Mouse (Mus musculus) inflammation-experienced regulatory T-cells, adult 6 months (primary cell): ENCODE measurements around the gene Galnt7. TPM values are rescaled to one million over a fixed set of nuclear protein-coding genes. Genes with fewer than 3 reads are reported as not detected.
A peak's percentile ranks its signal among the peaks of the same experiment; 100 is the strongest.
"Not testable (repeated sequence)": the region's sequence is repeated elsewhere in the genome, so short reads cannot be mapped to it uniquely, and the experiment has no call there.

Experiments
- ATAC-seq: one replicate; pipeline ENCODE4 v1.8.0; 2017
- polyA plus RNA-seq, 3 experiments: library from polyadenylated mRNA; unstranded; fragments of 100-300 nt; shearing (Covaris generic); gene quantifications; one replicate each; pipeline ENCODE4 v1.2.1; 2017

The Galnt7 gene
- polyA plus RNA-seq, 3 experiments from 2014 or later: 27.5 to 30.5 (median 29.3) TPM

DNA sequence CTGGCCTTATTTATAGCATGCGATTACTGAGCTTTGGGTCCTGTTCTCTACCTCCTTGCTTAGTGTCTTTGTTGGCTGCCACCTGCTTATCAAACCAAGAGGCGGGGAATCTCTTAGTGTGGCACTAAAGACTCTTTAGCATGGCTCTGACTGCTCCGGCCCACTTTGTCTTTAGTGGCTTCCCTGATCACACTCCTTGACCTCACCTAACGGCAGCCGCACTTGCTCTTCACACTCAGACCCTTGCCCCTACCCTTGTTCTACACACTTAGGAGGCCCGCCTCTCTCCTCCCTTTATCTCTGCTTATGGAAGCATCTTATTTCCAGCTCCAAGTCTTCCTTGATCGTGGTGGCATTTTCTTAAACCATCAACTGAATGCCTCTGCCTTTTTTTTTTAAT, 114.2 kb downstream of the Galnt7 start:
- ATAC-seq: no peak

DNA sequence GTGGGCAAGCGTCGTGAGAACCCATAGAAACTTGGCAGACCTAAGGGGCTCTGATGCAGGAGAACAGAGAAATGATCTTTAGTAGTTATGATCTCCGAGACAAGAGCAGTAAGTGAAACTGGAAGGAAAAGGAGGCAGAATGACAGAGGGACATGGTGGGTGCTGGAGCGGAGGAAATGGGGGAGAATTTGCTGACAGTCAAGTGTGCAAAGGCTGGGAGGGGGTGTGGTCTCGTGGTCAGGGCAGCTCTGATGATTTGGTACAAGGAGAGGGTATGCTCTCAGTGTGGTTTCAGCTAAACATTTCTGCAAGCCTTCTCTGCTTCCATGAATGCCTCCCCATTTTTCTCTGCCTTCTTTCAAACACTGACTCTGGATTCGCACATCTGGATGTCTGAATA, 116.7 kb downstream of the Galnt7 start:
- no peak for ATAC-seq

DNA sequence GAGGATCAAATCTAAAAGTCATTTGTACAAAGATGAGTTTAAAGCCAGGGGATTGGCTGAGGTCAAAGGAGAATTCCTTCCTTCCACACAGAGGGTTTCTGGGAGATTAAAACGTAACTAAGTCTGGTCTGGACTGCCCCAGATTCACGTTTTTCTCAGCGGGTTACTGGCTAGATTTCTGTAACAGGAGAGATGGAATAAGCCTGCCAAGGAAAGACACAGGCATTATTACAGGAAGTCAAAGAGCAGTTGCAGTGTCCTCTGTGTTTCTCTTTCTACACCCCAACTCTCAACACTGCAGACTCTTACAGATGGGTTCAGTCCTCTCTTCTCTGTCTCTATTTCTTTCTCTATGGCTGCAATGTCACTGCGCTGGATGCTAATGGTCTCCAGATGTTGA, 118.3 kb downstream of the Galnt7 start:
- ATAC-seq: no peak

DNA sequence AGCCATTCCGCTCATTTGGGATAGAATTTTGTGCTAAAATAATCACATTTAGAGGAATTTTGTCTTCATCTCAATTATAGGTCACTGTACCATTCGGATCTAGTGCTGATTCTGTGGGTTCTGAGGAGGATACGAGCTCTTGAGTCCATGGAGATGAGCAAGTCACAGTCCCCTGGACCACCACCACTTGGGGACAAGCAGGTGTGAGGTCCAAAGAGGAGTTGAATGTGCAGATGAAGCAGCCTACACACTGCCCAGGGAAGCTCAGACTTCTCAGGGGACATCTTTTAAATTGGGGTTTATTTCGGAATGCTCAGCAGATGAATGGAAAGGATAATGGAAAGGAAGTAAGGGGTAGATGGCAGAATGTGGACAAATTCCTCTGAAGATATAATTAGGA, 119.7 kb downstream of the Galnt7 start:
- ATAC-seq: no peak

DNA sequence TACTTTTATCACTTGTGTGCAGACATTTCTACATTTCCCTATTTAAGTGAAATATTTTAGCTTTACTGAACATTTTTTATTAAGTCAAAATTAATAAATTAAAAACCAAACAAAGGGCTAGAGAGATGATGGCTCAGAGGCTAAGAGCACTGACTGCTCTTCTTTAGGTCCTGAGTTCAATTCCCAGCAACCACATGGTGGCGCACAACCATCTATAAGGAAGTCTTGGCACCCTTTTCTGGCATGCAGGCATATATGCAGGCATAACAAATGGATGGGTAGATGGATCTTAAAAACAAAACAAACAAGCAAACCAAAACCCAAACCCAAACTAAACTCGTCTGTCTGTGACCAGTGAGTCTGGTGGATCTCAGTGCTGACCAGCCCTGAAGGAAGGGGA, 120.6 kb downstream of the Galnt7 start:
- no peak for ATAC-seq

DNA sequence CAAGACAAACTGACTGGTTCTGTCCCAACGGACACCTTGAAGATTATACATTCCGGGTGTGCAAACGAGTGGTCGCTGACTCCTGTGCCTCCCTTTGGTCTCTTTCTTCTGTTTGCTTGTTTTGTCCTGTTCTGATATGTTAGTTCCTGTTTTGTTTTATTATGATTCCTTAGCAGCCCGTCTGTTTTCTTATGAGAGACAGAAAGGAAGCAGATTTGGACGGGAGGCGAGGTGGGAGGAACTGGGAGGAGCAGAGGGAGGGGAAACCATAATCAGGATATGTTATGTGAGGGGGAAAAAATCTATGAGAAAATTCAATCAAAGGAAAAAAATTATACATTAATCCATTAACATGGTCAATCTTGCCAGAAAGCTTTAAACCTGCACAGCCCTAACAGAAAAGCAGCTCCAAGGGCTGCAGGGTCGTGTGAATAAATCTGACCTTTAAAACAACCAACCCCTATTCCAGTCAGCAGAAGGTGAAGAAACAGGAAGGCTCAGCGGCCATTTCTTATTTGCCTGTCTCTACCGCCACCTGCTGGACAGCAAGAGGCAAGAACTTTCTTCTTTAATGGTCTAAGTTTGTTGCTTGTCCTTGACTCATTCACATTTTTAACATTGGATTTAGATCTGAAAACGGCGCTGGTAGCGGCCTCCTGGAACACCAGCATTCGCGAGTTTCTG, 122.0 kb downstream of the Galnt7 start:
- peak; percentile 88 for ATAC-seq

DNA sequence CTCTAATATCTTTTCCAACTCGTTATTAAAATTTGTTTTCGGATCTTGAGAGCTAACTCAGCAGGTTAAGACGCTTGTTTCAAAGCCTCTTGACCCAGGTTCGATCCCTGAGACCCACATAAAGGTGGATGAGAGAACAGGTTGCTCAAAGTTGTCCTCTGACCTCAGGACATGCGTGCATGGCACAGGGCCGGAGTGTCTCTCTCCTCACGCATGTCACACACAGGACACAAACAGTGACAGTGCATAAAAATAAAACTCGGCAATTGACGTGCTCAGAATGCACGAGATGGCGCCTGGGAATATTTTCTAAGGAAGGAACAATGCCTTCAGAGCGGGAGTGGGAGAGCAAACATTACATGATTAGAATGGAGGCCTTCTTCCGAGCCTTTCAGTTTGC, 122.6 kb downstream of the Galnt7 start:
- ATAC-seq: no peak

DNA sequence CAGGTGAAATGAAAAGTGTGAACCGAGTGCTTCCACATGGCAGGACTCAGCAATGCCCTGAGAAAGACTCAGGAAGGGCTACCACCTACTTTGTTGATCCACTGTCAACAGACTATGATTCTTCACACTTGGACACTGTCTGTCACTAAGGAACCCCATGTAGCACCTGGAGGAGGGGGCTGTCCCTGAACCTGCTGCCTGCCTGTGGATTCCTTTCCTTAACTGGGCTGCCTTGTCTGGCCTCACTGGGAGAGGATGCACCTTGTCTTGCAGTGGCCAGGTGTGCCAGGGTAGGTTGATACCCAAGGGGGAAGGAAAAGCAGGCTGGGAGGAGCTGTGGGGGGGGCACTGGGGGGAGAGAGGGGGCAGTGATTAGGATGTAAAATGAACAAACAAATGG, 124.8 kb downstream of the Galnt7 start:
- ATAC-seq: no peak

DNA sequence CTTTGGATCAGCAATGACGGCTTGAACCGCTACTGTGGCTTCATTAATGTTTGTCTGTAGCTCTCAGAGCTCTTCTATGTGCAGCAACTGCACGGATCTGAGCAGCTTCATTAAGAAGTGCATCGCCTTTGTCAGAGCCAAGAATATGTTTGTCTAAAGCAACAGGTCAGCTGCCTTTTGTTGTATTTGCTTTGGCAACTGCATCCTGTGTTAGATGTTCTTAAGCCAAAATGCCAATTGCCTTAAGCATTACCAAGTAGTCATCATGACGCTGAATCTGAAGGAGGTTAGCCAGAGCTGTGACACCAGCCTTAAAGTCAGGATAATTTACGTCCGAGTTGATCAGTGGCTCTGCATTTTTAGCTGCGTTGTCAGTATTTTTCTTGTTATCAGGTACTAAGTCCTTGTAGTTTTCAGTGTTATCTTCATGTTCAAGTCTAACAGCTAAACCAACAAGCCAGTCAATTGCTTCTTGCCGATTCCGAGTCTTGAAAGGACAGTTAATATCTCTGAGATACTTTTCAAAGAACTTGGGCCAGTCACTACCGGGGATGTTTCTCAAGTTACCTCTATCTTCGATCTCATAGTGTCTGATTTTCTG, 132.5 kb downstream of the Galnt7 start:
- ATAC-seq: no peak

DNA sequence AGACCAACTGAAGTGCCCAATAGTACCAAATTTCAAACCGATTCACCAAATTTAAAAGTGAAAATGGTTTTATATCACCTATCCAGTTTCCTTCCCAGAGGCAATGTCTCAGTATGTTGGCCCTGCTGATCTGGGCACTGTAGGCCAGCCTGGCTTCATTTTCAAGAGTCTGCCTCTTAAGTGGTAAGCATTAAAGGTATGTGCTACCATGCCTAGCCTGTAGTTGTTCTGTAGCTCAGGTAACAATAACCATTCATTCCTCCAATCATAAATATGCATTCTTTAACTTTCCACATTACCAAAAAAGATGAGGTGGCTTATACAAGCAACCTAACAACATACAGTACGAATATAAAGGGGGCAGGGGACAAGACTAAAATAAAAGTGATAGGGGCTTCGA, 135.1 kb downstream of the Galnt7 start:
- ATAC-seq: no peak

DNA sequence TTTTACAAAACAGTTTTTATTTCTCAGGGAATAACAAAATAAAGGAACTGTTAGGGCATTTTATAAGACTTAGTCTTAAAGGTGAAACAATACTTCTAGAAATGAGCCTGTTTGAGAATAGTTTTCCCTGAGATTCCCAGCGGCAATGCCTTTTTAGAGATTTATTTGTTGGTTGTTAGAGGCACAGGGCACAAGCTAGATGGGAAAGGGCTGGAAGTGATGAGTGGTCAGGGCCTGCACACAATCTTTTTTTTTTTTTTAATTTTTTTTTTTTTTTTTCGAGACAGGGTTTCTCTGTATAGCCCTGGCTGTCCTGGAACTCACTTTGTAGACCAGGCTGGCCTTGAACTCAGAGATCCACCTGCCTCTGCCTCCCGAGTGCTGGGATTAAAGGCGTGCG, 136.1 kb downstream of the Galnt7 start:
- not testable (repeated sequence) for ATAC-seq

DNA sequence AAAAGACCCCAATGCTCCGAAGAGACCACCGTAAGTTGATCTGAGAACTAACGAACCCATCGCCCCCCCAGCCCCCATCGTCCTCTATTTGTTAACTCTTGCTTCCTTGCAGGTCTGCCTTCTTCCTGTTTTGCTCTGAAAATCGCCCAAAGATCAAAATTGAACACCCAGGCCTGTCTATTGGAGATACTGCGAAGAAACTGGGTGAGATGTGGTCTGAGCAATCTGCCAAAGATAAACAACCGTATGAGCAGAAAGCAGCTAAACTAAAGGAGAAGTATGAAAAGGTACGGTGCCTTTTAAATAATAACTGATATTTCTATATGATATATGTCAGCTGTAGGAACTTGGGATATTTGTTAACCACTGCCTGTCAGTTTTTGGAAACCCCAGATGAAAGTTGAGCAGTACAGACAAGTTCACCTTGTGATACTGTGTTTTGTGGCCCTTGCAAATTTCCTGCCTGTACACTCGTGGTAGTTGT, 139.6 kb downstream of the Galnt7 start:
- not testable (repeated sequence) for ATAC-seq

DNA sequence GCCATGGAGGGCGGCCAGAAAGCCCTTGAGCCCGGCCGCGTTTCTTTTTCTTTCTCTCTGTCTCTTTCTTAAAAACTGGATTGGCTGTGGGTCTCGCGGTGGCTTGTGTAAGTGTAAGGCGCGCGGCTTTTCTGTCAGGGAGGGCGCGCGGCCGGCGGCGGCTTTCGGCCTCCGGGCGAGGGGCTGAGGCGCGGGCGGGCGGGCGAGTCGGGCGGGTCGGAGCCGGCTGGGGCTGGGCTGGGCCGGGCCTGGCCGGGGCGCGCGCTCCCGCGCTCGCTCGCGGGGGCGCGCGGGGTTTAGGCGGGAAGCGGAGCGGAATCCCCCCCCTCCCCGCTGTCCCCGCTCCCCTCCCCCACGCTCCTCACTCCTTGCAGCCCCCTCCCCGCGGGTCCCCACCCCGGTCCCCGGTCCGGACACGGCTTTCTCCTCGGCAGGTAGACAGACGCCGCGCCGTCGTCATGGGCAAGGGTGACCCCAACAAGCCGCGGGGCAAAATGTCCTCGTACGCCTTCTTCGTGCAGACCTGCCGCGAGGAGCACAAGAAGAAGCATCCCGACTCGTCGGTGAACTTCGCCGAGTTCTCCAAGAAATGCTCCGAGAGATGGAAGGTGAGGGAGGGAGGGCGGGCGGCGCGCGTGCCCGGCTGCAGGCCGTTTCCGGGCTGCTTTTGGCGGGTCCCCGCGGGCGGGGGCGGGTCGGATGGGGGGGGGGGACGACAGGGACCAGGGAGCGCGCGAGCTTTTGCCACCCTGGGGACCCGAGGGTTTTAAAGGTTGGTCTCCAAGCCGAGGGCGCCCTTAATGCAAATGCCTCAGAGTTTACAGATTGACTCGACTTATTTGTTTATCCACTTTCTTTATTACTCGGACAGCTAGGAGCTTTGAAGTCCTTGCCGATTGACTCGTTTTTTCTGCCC, 140.4 kb downstream of the Galnt7 start:
- peak; percentile 6 for ATAC-seq

DNA sequence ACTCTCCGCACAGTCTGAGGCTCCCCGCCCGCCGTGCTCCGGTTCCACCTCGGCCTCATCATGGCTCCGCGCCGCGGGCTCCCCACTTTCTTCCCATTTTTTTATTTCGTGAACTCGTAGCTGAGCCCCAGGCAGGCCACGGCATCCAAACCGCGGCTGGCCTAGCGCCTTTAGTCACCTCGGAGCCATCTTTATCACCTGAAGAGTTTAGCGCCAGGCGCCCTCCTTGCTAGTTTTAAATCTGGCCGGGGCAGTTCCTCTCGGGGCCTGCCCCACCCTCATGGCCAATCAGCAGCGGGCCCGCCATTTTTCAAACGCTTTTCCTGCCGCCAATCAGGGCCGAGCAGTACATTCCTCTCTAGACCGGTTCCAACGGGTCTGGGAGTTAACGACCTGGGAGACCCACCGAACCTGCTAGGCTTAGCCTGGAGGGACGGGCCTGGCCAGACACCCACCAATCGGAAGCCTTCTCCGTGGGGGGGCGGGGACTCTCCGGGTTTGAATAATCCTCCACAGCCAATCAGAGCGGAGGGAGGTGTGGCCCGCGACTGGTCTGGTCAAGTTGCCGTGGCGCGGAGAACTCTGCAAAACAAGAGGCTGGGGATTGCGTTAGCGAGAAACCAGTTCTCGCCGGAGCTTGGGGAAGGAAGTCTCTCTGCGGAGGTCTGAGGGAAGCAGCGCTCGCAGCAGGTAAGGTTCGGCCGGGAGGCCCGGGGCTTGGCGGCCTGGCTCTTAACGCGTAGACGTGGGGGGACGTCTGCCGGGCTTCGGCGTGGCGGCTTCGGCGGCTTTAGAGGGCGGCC, 141.3 kb downstream of the Galnt7 start, which contains the start of gene Hmgb2:
Hmgb2 (plus strand) TSS at position 592 of the 803 bp plus-strand sequence.
- peak; percentile 97 for ATAC-seq

DNA sequence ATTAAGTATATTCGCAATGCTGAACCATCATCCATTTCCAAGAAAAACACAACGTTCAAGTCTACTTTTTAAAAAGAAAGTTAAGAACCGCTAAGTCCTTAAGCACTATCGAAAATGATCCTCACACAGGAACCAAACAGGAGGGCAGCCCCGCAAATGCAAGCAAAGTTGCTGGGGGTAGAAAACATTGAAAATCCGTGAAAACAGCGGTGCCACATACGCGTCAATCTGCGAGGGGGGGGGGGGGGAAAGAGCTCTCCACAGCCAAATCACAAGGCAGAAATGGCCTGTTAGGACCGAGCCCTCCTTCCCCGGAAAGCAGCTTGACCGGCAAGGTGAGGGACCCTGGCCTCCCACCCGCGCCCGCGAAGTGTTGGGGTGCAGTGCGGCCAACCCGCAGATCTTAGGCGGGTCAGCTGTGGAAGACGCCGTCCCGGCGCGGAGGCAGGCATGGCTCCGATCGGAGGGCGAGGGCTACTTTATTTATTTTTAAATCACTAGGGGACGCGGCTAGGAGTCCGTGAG, 142.0 kb downstream of the Galnt7 start:
- ATAC-seq: no peak

DNA sequence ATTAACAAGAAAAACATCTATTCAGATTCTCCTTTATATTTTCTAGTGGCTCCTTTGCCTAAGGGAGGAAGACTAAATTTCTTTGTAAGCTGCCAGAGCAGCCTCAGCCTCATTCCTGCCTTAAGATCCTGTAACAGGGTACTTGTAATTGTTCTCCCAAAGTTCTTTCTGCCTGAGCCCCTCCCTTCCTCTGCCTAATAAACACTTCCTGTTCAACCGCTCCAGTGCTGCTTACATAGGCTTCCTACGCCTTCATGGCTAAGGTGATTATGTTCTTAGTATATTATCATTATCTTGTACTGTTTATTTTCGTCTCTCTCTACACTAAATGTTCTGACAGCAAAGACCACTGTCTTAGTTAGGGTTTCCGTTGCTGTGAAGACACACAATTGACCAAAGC, 144.2 kb downstream of the Galnt7 start:
- no peak for ATAC-seq

DNA sequence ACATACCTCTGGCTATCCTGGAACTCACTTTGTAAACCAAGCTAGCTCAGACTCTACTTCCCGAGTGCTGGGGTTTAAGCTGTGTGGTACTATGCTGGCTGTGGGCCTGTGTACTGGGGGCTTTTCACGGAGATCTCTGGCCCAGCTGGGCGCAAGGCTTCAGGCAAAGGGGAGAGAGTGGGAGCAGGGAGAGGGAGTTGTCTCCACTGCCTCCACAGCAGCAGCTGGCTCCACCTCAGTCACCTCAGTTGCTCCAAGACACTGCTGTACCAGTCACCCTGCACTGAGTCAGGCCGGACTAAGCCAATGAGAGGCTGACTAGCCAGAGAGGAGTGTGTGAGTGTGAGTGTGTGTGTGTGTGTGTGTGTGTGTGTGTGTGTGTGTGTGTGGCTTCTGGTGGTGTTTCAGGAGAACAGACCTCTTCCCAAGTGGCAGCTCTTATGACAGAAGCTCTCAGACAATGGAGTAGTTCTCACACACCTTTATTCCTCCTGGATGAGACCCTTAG, 145.2 kb downstream of the Galnt7 start:
- no peak for ATAC-seq

DNA sequence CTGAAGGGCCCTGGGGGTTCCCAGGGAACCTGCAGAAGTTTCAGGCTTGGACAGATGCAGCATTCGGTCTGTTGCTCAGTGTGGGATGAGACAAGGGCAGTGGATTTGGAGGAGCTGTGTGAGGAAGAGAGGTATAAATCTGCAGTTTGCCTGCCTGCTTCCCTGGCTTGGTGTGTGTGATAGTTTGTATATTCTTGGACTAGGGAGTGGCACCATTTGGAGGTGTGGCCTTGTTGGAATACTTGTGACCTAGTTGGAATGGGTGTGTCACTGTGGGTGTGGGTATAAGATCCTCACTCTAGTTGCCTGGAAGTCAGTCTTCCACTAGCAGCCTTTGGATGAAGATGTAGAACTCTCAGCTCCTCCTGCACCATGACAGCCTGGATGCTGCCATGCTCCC, 147.3 kb downstream of the Galnt7 start:
- ATAC-seq: not testable (repeated sequence)

DNA sequence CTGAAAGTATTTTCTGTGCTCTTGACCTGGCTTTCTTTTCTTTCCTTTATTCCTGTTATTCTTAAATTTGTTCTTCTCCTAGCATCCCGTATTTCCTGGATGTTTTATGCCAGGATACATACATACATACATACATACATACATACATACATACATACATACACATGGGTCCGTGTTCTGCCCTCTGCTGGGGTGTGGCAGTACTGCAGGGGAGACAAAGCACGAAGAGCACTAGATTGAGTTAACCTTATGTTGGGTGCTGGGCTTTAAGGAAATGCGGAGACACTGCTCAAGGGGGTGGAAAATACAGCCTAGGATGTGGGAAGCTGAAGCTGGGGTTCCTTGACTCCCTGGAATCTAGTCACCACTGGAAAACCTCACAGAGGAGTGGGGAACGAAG, 149.2 kb downstream of the Galnt7 start:
- ATAC-seq: peak; percentile 83

DNA sequence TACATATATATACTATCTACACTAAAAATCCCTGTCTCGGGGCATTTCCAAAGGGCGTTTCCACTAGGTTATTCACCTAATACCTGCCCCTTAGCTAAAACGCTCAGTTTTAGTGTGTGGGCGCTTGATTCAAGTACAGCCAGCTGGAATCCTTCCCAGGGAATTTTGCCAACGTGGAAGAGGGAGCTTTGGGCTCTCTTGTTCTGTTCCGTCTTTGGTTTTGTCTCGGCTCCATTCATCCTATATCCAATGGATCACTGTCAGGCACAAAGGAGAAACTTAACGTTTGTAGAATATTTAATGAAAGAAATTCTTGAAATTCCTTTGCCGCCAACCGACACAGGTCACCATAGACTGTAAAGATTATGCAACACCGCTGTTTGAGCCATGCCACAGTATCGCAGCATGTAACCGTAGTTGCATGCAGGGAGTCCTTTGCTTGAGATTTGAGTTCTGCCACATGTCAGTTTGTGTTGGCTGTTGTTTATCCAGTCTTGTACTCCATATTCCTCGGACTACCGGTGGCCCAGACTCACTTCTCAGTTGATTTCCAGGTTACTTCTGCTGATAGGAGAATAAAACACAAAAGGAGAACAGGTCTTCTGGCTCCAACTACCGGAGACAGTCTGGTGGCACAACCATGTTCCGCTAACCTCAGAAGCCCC, 153.9 kb downstream of the Galnt7 start:
- ATAC-seq: no peak

DNA sequence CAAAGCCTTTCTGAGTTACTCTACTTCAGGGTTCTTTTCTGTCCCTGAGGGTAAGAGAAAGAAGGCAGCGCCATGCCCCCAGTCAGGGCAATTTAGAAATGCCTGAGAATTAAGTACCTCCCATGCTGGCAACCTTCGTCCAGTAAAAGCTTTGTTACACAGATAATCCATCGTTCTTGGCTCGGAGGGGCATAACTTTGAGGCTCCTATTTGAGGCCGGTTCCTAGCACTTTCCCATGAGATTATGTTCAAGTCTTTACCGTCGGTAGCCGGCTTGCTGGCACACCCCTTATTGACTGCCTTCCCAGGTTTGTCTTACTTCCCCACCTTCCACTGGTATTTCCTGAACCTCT, 154.4 kb downstream of the Galnt7 start:
- ATAC-seq: no peak

DNA sequence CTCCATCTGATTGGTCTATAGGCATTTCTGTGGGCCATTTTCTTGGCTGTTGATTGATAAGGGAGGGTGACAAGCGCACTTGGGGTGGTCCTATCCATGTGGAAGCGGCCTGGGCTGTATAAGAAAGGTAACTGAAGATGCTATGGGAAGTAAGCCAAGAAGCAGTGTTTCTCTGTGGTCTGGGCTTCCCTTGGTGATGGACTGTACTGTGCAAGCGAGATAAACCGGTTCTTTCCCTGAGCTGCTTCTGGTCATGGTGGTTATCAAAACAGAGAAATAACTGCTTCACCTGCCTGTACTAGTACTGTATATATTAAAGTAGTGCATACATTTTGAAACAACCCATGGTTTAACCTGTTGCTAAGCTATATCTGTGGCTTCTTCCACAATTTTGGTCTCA, 161.0 kb downstream of the Galnt7 start:
- no peak for ATAC-seq
